Mouse (Mus musculus): ENCODE measurements around the gene Togaram2. TPM values are rescaled to one million over a fixed set of nuclear protein-coding genes. Genes with fewer than 3 reads are reported as not detected.

Gene Togaram2
- polyA plus RNA-seq, 1 experiment from 2014 or later: not detected

DNA sequence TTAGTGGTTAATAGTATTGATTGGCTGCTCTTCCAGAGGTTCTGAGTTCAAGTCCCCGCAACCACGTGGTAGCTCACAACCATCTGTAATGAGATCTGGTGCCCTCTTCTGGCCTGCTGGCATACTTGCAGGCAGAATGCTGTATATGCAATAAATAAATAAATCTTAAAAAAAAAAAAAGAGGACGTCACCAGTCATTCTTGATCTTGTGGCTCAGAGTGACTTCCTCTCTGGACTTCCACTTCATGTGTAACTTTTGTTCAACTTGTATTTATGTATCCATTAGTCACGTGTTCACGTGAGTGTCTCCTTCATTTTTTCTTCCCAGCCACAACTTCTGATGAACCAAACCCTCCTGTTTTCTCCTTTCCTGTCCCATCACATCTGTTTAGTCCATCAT is 3.5 kb upstream of the Togaram2 start:
- no peak for ATAC-seq (replicated peaks; ENCODE audit: low FRiP score)
- WGBS: 76% methylated on average over 5 of the region's 5 CpGs
- no peak for DNase-seq (ENCODE audit: low spot score)
- Histone ChIP-seq H3K27me3 (replicated peaks; ENCODE audit: control insufficient read depth, insufficient read depth, low read length) (no peaks in the 10 kb centered on the region), H3K36me3 (ENCODE audit: control insufficient read depth, insufficient read depth, low read length) (no peaks in the 10 kb centered on the region), H3K4me3 (ENCODE audit: low read depth, low read length) (no peak overlapping the region), H3K9ac (ENCODE audit: low read depth, low read length) (no peak overlapping the region), H3K4me2 (no peak overlapping the region), H3K4me1 (replicated peaks; ENCODE audit: control insufficient read depth, insufficient read depth, low read length) (no peaks in the 10 kb centered on the region), H3K9me3 (ENCODE audit: control insufficient read depth, low read length) (no peaks in the 10 kb centered on the region), H3K27ac (ENCODE audit: low read depth, low read length) (no peak overlapping the region)

DNA sequence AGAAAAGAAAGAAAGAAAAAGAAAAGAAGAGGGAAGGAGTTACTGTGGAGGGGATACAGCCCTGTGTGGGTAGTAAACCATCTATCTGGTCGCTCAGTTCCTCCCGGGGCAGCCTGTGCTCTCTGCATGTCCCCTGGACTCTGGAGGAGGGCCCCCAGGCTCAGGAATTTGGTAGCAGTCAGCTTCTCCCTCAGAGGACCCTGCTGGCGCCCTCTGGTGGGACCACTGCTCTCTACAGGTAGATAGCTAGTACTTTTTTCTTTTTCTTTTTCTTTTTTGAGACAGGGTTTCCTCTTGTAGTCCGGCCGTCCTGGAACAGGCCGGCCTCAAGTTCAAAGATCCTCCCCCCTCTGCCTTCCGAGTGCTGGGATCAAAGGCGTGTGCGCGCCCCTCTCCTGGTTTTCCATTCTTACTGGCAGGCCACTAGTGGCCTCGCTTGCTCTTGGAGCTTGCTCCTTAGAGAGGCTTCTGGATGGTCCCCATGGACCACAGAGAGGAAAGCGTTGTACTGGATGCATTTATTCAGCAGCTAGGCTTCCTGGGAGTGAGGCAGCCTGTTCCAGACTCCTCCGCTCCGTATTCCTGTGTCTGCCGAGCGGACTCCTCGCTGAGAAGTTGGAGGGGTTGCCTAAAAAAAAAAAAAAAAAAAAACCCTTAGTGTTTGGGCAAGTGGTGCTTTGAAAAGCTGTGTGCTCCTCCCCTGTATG is 1.1 kb upstream of the Togaram2 start:
- H3K4me1 ChIP-seq (replicated peaks; ENCODE audit: control insufficient read depth, insufficient read depth, low read length): no peaks in the 10 kb centered on the region
- no peaks in the 10 kb centered on the region for H3K36me3 ChIP-seq (ENCODE audit: control insufficient read depth, insufficient read depth, low read length)
- no peak overlapping the region for H3K9ac ChIP-seq (ENCODE audit: low read depth, low read length)
- H3K4me2 ChIP-seq: no peak overlapping the region
- H3K9me3 ChIP-seq (ENCODE audit: control insufficient read depth, low read length): no peaks in the 10 kb centered on the region
- no peak for DNase-seq (ENCODE audit: low spot score)
- no peak for ATAC-seq (replicated peaks; ENCODE audit: low FRiP score)
- WGBS: 51% methylated on average over 17 of the region's 17 CpGs
- no peaks in the 10 kb centered on the region for H3K27me3 ChIP-seq (replicated peaks; ENCODE audit: control insufficient read depth, insufficient read depth, low read length)
- H3K4me3 ChIP-seq (ENCODE audit: low read depth, low read length): no peak overlapping the region
- H3K27ac ChIP-seq (ENCODE audit: low read depth, low read length): no peak overlapping the region

DNA sequence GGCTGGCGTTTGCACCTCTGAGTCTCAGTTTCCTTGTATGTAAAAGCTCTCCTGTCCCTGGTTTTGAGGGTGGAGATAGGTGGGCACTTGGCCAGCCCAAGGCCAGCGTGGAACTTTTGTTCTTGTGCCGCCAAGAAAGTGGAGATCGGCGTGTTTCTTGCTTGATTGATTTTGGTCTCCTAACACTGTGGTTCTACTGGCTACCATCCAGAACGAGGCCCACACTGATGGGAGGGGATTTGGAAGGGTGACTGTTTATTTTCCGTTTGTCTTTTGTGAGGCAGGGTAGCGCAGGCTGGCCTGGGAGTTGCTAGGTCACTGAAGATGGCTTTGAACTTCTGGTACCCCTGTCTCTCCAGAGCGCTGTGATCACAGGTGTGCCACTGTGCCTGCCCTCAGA is 875 bp downstream of the Togaram2 start:
- Histone ChIP-seq H3K9me3 (ENCODE audit: control insufficient read depth, low read length) (no peaks in the 10 kb centered on the region), H3K4me2 (no peak overlapping the region), H3K27me3 (replicated peaks; ENCODE audit: control insufficient read depth, insufficient read depth, low read length) (no peaks in the 10 kb centered on the region), H3K4me3 (ENCODE audit: low read depth, low read length) (no peak overlapping the region), H3K36me3 (ENCODE audit: control insufficient read depth, insufficient read depth, low read length) (no peaks in the 10 kb centered on the region), H3K27ac (ENCODE audit: low read depth, low read length) (no peak overlapping the region), H3K9ac (ENCODE audit: low read depth, low read length) (no peak overlapping the region), H3K4me1 (replicated peaks; ENCODE audit: control insufficient read depth, insufficient read depth, low read length) (no peaks in the 10 kb centered on the region)
- WGBS: 71% methylated on average over 9 of the region's 9 CpGs
- DNase-seq (ENCODE audit: low spot score): no peak
- no peak for ATAC-seq (replicated peaks; ENCODE audit: low FRiP score)

DNA sequence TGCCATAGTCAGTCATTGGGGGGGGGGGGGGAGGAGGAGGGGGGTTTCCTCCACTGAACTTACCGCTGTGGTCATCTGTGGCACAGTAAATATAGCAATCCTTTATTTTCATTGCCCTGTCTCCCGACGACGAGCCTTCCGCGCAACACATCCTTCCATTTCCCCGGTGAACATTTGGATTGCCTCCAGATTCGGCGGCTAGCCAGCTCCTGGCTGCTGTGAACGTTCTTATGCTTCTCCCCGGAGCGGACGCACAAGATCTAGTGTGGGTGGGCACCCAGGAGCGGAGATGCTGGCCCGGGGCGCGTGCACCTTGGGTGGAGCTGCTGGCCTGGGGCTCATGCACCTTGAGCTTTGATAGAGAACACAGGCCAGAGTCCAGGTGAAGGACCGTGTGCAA is 1.8 kb downstream of the Togaram2 start:
- WGBS: 85% methylated on average over 18 of the region's 18 CpGs

DNA sequence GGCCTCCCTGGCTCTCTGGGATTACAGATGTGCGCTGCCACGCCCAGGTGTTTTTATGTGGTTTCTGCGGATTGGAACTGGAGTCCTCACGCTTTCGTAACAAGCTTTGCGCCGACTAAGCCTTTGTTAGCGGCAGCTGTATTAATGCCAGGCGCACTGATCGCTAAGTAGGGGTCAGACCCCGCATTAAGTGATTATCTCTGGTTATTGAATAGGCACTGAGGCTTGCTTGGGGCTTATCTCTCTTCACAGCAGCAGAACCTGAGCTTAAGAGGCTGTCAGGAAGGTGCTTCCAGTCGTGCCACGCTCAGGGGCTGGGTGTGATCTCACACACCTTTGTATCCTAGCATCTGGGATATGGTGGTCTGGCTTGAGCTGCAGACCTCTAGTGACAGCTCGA is 8.6 kb downstream of the Togaram2 start:
- DNase-seq (ENCODE audit: low spot score): no peak

More for the DNA sequence above, 1.8 kb downstream of the Togaram2 start:
- Histone ChIP-seq H3K4me1 (replicated peaks; ENCODE audit: control insufficient read depth, insufficient read depth, low read length) (no peaks in the 10 kb centered on the region), H3K36me3 (ENCODE audit: control insufficient read depth, insufficient read depth, low read length) (no peaks in the 10 kb centered on the region), H3K4me3 (ENCODE audit: low read depth, low read length) (no peak overlapping the region), H3K4me2 (no peak overlapping the region), H3K9me3 (ENCODE audit: control insufficient read depth, low read length) (no peaks in the 10 kb centered on the region), H3K9ac (ENCODE audit: low read depth, low read length) (no peak overlapping the region), H3K27me3 (replicated peaks; ENCODE audit: control insufficient read depth, insufficient read depth, low read length) (no peaks in the 10 kb centered on the region), H3K27ac (ENCODE audit: low read depth, low read length) (no peak overlapping the region)
- ATAC-seq (replicated peaks; ENCODE audit: low FRiP score): no peak
- DNase-seq (ENCODE audit: low spot score): no peak

GRCm38 (mm10) chr17:71682379-71682778 is 9.3 kb downstream of the Togaram2 start:
- Histone ChIP-seq H3K4me1 (replicated peaks; ENCODE audit: control insufficient read depth, insufficient read depth, low read length) (no peaks in the 10 kb centered on the region), H3K4me3 (ENCODE audit: low read depth, low read length) (no peak overlapping the region), H3K27ac (ENCODE audit: low read depth, low read length) (no peak overlapping the region), H3K4me2 (no peak overlapping the region), H3K27me3 (replicated peaks; ENCODE audit: control insufficient read depth, insufficient read depth, low read length) (no peaks in the 10 kb centered on the region), H3K9me3 (ENCODE audit: control insufficient read depth, low read length) (no peaks in the 10 kb centered on the region), H3K9ac (ENCODE audit: low read depth, low read length) (no peak overlapping the region), H3K36me3 (ENCODE audit: control insufficient read depth, insufficient read depth, low read length) (no peaks in the 10 kb centered on the region)
- 82% methylated on average over 4 of the region's 4 CpGs for WGBS
- no peak for ATAC-seq (replicated peaks; ENCODE audit: low FRiP score)
- no peak for DNase-seq (ENCODE audit: low spot score)

More for the DNA sequence above, 8.6 kb downstream of the Togaram2 start:
- H3K27me3 ChIP-seq (replicated peaks; ENCODE audit: control insufficient read depth, insufficient read depth, low read length): no peaks in the 10 kb centered on the region
- 72% methylated on average over 14 of the region's 14 CpGs for WGBS
- H3K4me3 ChIP-seq (ENCODE audit: low read depth, low read length): no peak overlapping the region
- H3K27ac ChIP-seq (ENCODE audit: low read depth, low read length): no peak overlapping the region
- H3K36me3 ChIP-seq (ENCODE audit: control insufficient read depth, insufficient read depth, low read length): no peaks in the 10 kb centered on the region
- no peak overlapping the region for H3K9ac ChIP-seq (ENCODE audit: low read depth, low read length)
- no peaks in the 10 kb centered on the region for H3K9me3 ChIP-seq (ENCODE audit: control insufficient read depth, low read length)
- H3K4me2 ChIP-seq: no peak overlapping the region
- H3K4me1 ChIP-seq (replicated peaks; ENCODE audit: control insufficient read depth, insufficient read depth, low read length): no peaks in the 10 kb centered on the region
- no peak for ATAC-seq (replicated peaks; ENCODE audit: low FRiP score)

GRCm38 (mm10) chr17:71683281-71683680 is 10.2 kb downstream of the Togaram2 start:
- WGBS: 86% methylated on average over 6 of the region's 6 CpGs
- ATAC-seq (replicated peaks; ENCODE audit: low FRiP score) (no peak), DNase-seq (ENCODE audit: low spot score) (no peak)
- Histone ChIP-seq H3K9ac (ENCODE audit: low read depth, low read length) (no peak overlapping the region), H3K36me3 (ENCODE audit: control insufficient read depth, insufficient read depth, low read length) (no peaks in the 10 kb centered on the region), H3K27me3 (replicated peaks; ENCODE audit: control insufficient read depth, insufficient read depth, low read length) (no peaks in the 10 kb centered on the region), H3K4me3 (ENCODE audit: low read depth, low read length) (no peak overlapping the region), H3K4me1 (replicated peaks; ENCODE audit: control insufficient read depth, insufficient read depth, low read length) (no peaks in the 10 kb centered on the region), H3K4me2 (no peak overlapping the region), H3K27ac (ENCODE audit: low read depth, low read length) (no peak overlapping the region), H3K9me3 (ENCODE audit: control insufficient read depth, low read length) (no peaks in the 10 kb centered on the region)

DNA sequence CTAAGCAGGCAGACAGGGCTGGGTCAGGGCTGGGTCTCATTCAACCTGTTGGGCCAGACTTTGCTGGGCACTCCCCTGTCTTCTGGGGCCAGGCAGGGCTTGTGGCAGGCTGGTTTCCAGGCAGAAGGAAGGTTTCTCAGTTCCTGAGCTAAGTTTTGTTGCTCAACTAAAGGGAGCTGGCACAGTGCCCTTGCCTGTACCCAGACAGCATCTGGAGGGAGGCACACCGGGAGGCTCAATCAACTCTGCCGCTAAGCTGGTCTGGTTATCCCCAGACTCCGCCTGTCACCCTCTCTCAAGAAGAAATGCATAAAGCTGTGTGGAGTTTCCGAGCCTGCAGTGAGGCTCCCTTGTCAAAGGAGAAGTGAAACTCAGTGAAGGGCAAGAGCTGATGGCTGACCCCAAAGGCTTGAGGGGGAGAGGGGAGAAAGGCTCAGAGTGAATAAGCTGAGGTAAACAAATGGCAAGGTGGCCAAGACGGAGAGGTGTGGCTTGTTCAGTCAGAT is 11.1 kb downstream of the Togaram2 start:
- Histone ChIP-seq H3K36me3 (ENCODE audit: control insufficient read depth, insufficient read depth, low read length) (no peaks in the 10 kb centered on the region), H3K27me3 (replicated peaks; ENCODE audit: control insufficient read depth, insufficient read depth, low read length) (no peaks in the 10 kb centered on the region), H3K9ac (ENCODE audit: low read depth, low read length) (no peak overlapping the region), H3K9me3 (ENCODE audit: control insufficient read depth, low read length) (no peaks in the 10 kb centered on the region), H3K4me1 (replicated peaks; ENCODE audit: control insufficient read depth, insufficient read depth, low read length) (no peaks in the 10 kb centered on the region), H3K4me3 (ENCODE audit: low read depth, low read length) (no peak overlapping the region), H3K27ac (ENCODE audit: low read depth, low read length) (no peak overlapping the region), H3K4me2 (no peak overlapping the region)
- DNase-seq (ENCODE audit: low spot score) (no peak), ATAC-seq (replicated peaks; ENCODE audit: low FRiP score) (no peak)
- 63% methylated on average over 5 of the region's 5 CpGs for WGBS

GRCm38 (mm10) chr17:71687436-71687835 is 14.4 kb downstream of the Togaram2 start:
- ATAC-seq (replicated peaks; ENCODE audit: low FRiP score) (no peak), DNase-seq (ENCODE audit: low spot score) (no peak)
- Histone ChIP-seq H3K4me2 (no peak overlapping the region), H3K9me3 (ENCODE audit: control insufficient read depth, low read length) (no peaks in the 10 kb centered on the region), H3K27me3 (replicated peaks; ENCODE audit: control insufficient read depth, insufficient read depth, low read length) (no peaks in the 10 kb centered on the region), H3K4me1 (replicated peaks; ENCODE audit: control insufficient read depth, insufficient read depth, low read length) (no peaks in the 10 kb centered on the region), H3K4me3 (ENCODE audit: low read depth, low read length) (no peak overlapping the region), H3K36me3 (ENCODE audit: control insufficient read depth, insufficient read depth, low read length) (no peaks in the 10 kb centered on the region), H3K9ac (ENCODE audit: low read depth, low read length) (no peak overlapping the region), H3K27ac (ENCODE audit: low read depth, low read length) (no peak overlapping the region)
- WGBS: 58% methylated on average over 9 of the region's 9 CpGs

Measured in liver, embryonic 11.5 days (tissue).